Mouse (Mus musculus): ENCODE results near the gene Slc34a1. TPM values are rescaled to one million over a fixed set of nuclear protein-coding genes. Genes with fewer than 3 reads are reported as not detected.

The Slc34a1 gene
- polyA plus RNA-seq, 1 experiment from 2014 or later = 0.04 TPM

GRCm38 (mm10) chr13:55450511-55450980, 52.6 kb downstream of the Slc34a1 start:
- H3K27ac ChIP-seq (ENCODE audit: low read depth, low read length) = no peak overlapping the region
- no peaks in the 10 kb centered on the region for H3K9me3 ChIP-seq (ENCODE audit: control insufficient read depth)
- H3K4me1 ChIP-seq (replicated peaks; ENCODE audit: control insufficient read depth, insufficient read depth, low read length) = peaks cover 12% of the 10 kb centered on the region
- no peak overlapping the region for H3K4me3 ChIP-seq (ENCODE audit: low read depth, low read length)
- WGBS = 94% methylated on average over 11 of the region's 11 CpGs
- no peaks in the 10 kb centered on the region for H3K27me3 ChIP-seq (replicated peaks; ENCODE audit: control insufficient read depth, insufficient read depth, low read length)
- no peak for ATAC-seq
- H3K36me3 ChIP-seq (ENCODE audit: control insufficient read depth, insufficient read depth) = peaks cover 44% of the 10 kb centered on the region
- TF ChIP-seq CTCF (IDR thresholded peaks at IDR 0.05; ENCODE audit: low read depth) = no peak
- no peak overlapping the region for H3K4me2 ChIP-seq (replicated peaks; ENCODE audit: low read depth)
- no peak overlapping the region for H3K9ac ChIP-seq (ENCODE audit: low read depth, low read length)

GRCm38 (mm10) chr13:55451296-55451695, 53.3 kb downstream of the Slc34a1 start:
- Histone ChIP-seq H3K9me3 (ENCODE audit: control insufficient read depth) (no peaks in the 10 kb centered on the region), H3K36me3 (ENCODE audit: control insufficient read depth, insufficient read depth) (peaks cover 51% of the 10 kb centered on the region), H3K4me2 (replicated peaks; ENCODE audit: low read depth) (no peak overlapping the region), H3K4me1 (replicated peaks; ENCODE audit: control insufficient read depth, insufficient read depth, low read length) (peaks cover 5% of the 10 kb centered on the region), H3K4me3 (ENCODE audit: low read depth, low read length) (no peak overlapping the region), H3K9ac (ENCODE audit: low read depth, low read length) (no peak overlapping the region), H3K27ac (ENCODE audit: low read depth, low read length) (0 out of 2 replicates have a peak overlapping the region, but pooled peaks have one; percentile 23), H3K27me3 (replicated peaks; ENCODE audit: control insufficient read depth, insufficient read depth, low read length) (no peaks in the 10 kb centered on the region)
- no peak for ATAC-seq
- no peak for TF ChIP-seq CTCF (IDR thresholded peaks at IDR 0.05; ENCODE audit: low read depth)
- WGBS = 87% methylated on average over 10 of the region's 10 CpGs

GRCm38 (mm10) chr13:55451785-55452549, 54.0 kb downstream of the Slc34a1 start:
- Histone ChIP-seq H3K27me3 (replicated peaks; ENCODE audit: control insufficient read depth, insufficient read depth, low read length) (no peaks in the 10 kb centered on the region), H3K36me3 (ENCODE audit: control insufficient read depth, insufficient read depth) (peaks cover 57% of the 10 kb centered on the region), H3K9ac (ENCODE audit: low read depth, low read length) (no peak overlapping the region), H3K4me3 (ENCODE audit: low read depth, low read length) (no peak overlapping the region), H3K27ac (ENCODE audit: low read depth, low read length) (peak overlapping the region; percentile 23; the same call in 1 of the 2 replicates), H3K4me1 (replicated peaks; ENCODE audit: control insufficient read depth, insufficient read depth, low read length) (no peaks in the 10 kb centered on the region), H3K9me3 (ENCODE audit: control insufficient read depth) (no peaks in the 10 kb centered on the region), H3K4me2 (replicated peaks; ENCODE audit: low read depth) (no peak overlapping the region)
- 82% methylated on average over 16 of the region's 16 CpGs for WGBS
- no peak for ATAC-seq
- no peak for TF ChIP-seq CTCF (IDR thresholded peaks at IDR 0.05; ENCODE audit: low read depth)

- no peak overlapping the region for H3K9ac ChIP-seq (ENCODE audit: low read depth, low read length)
- no peak overlapping the region for H3K27ac ChIP-seq (ENCODE audit: low read depth, low read length)
- no peak for ATAC-seq
- no peak overlapping the region for H3K4me3 ChIP-seq (ENCODE audit: low read depth, low read length)
- WGBS = 66% methylated on average over 2 of the region's 2 CpGs
- no peak for TF ChIP-seq CTCF (IDR thresholded peaks at IDR 0.05; ENCODE audit: low read depth)
- H3K4me1 ChIP-seq (replicated peaks; ENCODE audit: control insufficient read depth, insufficient read depth, low read length) = no peaks in the 10 kb centered on the region
- H3K27me3 ChIP-seq (replicated peaks; ENCODE audit: control insufficient read depth, insufficient read depth, low read length) = peaks cover 10% of the 10 kb centered on the region; the same call in 1 of the 2 replicates
- no peaks in the 10 kb centered on the region for H3K9me3 ChIP-seq (ENCODE audit: control insufficient read depth)
- no peak overlapping the region for H3K4me2 ChIP-seq (replicated peaks; ENCODE audit: low read depth)
- H3K36me3 ChIP-seq (ENCODE audit: control insufficient read depth, insufficient read depth) = peaks cover 31% of the 10 kb centered on the region
These were observed 65.0 kb downstream of the Slc34a1 start for GRCm38 (mm10) chr13:55462965-55463364.

- H3K27ac ChIP-seq (ENCODE audit: low read depth, low read length) = no peak overlapping the region
- WGBS = 16% methylated on average over 14 of the region's 14 CpGs
- no peak for ATAC-seq
These were observed 65.5 kb downstream of the Slc34a1 start for GRCm38 (mm10) chr13:55463399-55464026.

More at GRCm38 (mm10) chr13:55463399-55464026, 65.5 kb downstream of the Slc34a1 start:
- peak overlapping the region; percentile 54 for H3K4me3 ChIP-seq (ENCODE audit: low read depth, low read length)
- H3K9ac ChIP-seq (ENCODE audit: low read depth, low read length) = no peak overlapping the region
- H3K4me1 ChIP-seq (replicated peaks; ENCODE audit: control insufficient read depth, insufficient read depth, low read length) = no peaks in the 10 kb centered on the region
- no peaks in the 10 kb centered on the region for H3K9me3 ChIP-seq (ENCODE audit: control insufficient read depth)
- peak overlapping the region; percentile 87 for H3K4me2 ChIP-seq (replicated peaks; ENCODE audit: low read depth)
- TF ChIP-seq CTCF (IDR thresholded peaks at IDR 0.05; ENCODE audit: low read depth) = no peak
- H3K36me3 ChIP-seq (ENCODE audit: control insufficient read depth, insufficient read depth) = peaks cover 26% of the 10 kb centered on the region
- H3K27me3 ChIP-seq (replicated peaks; ENCODE audit: control insufficient read depth, insufficient read depth, low read length) = peaks cover 10% of the 10 kb centered on the region; the same call in 1 of the 2 replicates

All from intestine, postnatal 0 days (tissue).